Mouse (Mus musculus) midbrain, embryonic 16.5 days (tissue): ENCODE measurements around the gene Psrc1. TPM values are rescaled to one million over a fixed set of nuclear protein-coding genes. Genes with fewer than 3 reads are reported as not detected.

Source experiments
- ATAC-seq: fragments of 200-750 bp; cut with Nextera tagmentation; 2 replicates; pipeline ENCODE4 v1.8.0; 2017; ENCODE audit warnings: moderate TSS enrichment
- H3K27ac ChIP-seq: fragments of 300-500 bp; sonication (generic); 2 replicates; pipeline ENCODE4 v1.5.1; 2014; ENCODE audit warnings: mild to moderate bottlenecking, low read length, mixed read lengths
- H3K27me3 ChIP-seq: fragments of 300-500 bp; sonication (generic); 2 replicates; pipeline ENCODE4 v1.6.1; 2014; ENCODE audit warnings: low read depth, low read length, mixed read lengths; ENCODE audit not compliant: control insufficient read depth, insufficient read depth
- H3K36me3 ChIP-seq: fragments of 300-500 bp; sonication (generic); 2 replicates; pipeline ENCODE4 v1.6.1; 2014; ENCODE audit warnings: mild to moderate bottlenecking, low read length, moderate library complexity, mixed read lengths; ENCODE audit not compliant: control insufficient read depth, insufficient read depth
- H3K4me1 ChIP-seq: fragments of 300-500 bp; sonication (generic); 2 replicates; pipeline ENCODE4 v1.6.1; 2014; ENCODE audit warnings: mild to moderate bottlenecking, low read length, mixed read lengths; ENCODE audit not compliant: control insufficient read depth, insufficient read depth
- H3K4me2 ChIP-seq: fragments of 300-500 bp; sonication (generic); 2 replicates; pipeline ENCODE4 v1.6.1; 2014; ENCODE audit warnings: mild to moderate bottlenecking, low read length, mixed read lengths
- H3K4me3 ChIP-seq: fragments of 300-500 bp; sonication (generic); 2 replicates; pipeline ENCODE4 v1.5.1; 2014; ENCODE audit warnings: low read depth, mild to moderate bottlenecking, low read length, moderate library complexity, mixed read lengths
- H3K9ac ChIP-seq: fragments of 300-500 bp; sonication (generic); 2 replicates; pipeline ENCODE4 v1.6.1; 2014; ENCODE audit warnings: low read depth, low read length, mixed read lengths
- H3K9me3 ChIP-seq: fragments of 300-500 bp; sonication (generic); replicated peaks from 2 replicates; pipeline ENCODE4 v1.6.1; 2014; ENCODE audit warnings: mild to moderate bottlenecking, low read length, mixed read lengths; ENCODE audit not compliant: control insufficient read depth, poor library complexity, severe bottlenecking
- WGBS: fragments of 180-500 bp; shearing (Covaris S2); extraction: QIAGEN DNeasy Blood & Tissue Kit; methylation state at CpG from one replicate; pipeline ENCODE4 v1.1.7; 2014; 5-methylcytosine and 5-hydroxymethylcytosine counted together
- polyA plus RNA-seq: library from polyadenylated mRNA; unstranded; fragments of >200 nt; fragmentation: Nextera tagmentation; extraction: Ambion mirVana; gene quantifications from 2 replicates; pipeline ENCODE4 v1.2.1, GENCODE M21; 2015

Gene Psrc1
- polyA plus RNA-seq, 1 experiment from 2014 or later: 5.2 TPM

DNA sequence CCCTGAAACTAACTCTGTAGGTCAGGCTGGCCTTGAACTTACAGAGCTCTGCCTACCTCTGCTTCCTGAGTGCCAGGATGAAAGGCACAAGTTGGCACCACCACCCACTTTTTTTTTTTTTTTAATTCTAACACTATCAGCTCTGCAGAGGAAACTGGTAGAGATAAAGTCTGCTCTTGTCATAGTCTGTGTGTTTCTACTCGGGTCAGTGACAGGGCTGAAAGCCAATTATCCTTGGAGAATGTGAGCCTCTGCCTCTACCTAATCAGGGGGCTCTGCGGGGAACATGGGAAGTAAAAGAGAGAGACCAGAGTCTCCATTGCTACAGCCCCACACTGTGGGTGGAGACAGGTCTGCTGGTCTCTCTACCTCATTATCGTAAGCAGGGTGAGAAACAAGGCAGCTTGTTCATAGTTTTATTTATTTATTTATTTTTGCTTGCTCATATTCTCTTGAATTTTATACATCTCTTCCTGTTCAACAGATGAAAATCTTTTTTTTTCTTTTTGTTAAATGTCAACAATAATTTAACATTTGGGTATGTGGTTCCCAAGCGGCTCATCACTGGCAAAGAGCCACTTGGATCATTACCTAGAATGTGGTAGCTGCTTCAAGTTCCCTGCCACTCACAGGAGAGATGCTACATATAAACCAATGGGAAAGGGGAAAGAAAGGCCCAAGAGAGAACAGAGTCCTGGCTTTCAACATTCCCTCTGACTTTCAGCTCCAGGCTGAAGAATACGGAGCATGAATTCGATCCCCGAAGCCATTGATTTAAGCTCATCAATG lies 4.6 kb upstream of the Psrc1 start:
- Histone ChIP-seq H3K4me1 (peaks cover 7% of the 10 kb centered on the region), H3K9ac (no peak overlapping the region), H3K4me3 (no peak overlapping the region), H3K36me3 (no peaks in the 10 kb centered on the region), H3K27ac (no peak overlapping the region), H3K9me3 (no peaks in the 10 kb centered on the region), H3K4me2 (no peak overlapping the region), H3K27me3 (no peaks in the 10 kb centered on the region)
- no peak for ATAC-seq
- 74% methylated on average over 7 of the region's 7 CpGs for WGBS

DNA sequence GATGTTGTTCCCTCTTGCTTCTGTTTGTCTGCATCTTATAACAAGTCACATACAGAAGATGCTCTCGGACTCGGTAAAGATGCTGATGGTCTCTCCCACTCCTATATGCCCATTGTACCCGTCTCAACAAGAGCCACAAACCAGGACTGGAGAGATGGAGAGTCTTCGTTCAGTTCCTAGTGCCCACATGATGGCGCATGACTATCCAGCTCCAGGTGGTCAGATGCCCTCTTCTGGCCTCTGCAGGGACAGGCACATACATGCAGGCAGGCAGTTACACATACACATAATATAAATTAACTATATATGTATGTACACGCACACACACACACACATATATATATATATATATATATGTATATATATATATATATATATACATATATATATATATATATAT lies 2.9 kb upstream of the Psrc1 start:
- H3K27me3 ChIP-seq: no peaks in the 10 kb centered on the region
- no peak overlapping the region for H3K4me2 ChIP-seq
- ATAC-seq: no peak
- H3K36me3 ChIP-seq: no peaks in the 10 kb centered on the region
- H3K27ac ChIP-seq: no peak overlapping the region
- no peak overlapping the region for H3K4me3 ChIP-seq
- peaks cover 9% of the 10 kb centered on the region for H3K4me1 ChIP-seq
- H3K9me3 ChIP-seq: no peaks in the 10 kb centered on the region
- no peak overlapping the region for H3K9ac ChIP-seq
- 72% methylated on average over 6 of the region's 6 CpGs for WGBS

DNA sequence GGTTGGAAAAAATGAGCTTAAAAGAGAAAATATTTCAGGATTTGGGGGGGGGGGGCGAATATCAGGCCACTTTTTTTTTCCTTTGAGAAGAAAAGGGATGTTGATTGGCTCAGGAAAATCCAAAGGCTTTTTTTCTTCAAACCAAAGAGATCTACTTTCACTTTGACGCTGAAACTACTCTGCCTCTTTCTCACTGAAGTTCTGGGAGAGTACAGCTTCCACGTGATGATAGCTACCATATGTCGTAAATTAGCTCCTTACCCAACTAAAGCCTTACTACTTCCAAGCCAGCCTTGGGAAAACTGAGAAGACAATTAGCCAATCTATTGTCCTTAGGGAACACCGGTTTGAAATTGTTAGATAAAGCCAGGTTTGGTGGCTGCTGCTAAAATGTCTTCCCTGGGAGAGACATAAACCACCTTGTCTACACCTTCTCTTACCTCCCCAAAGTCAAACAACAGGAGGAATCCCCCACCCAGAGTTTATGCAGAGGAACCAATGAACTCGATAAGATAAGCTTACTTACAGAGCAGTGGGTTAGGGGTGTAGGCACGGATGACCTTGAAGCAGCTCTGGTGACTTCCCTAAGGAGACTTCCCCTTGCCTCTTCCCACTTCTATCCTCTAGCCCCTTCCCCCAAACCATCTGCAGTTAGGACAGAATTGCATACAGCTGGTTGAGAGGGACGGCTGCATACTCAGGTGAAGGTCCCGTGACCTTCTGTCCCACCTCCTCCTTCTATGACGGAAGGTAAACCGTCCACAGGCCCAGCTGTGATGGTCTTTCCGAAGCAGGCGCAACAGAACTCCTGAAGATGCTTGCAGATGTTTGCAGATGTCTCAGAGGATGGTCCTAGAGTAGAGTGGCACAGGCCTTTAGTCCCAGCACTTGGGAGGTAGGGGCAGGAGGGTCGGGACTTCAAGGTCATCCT lies 1.4 kb upstream of the Psrc1 start:
- H3K4me2 ChIP-seq: no peak overlapping the region
- H3K4me1 ChIP-seq: peaks cover 9% of the 10 kb centered on the region
- ATAC-seq: no peak
- no peaks in the 10 kb centered on the region for H3K27me3 ChIP-seq
- no peak overlapping the region for H3K27ac ChIP-seq
- H3K9me3 ChIP-seq: no peaks in the 10 kb centered on the region
- WGBS: 87% methylated on average over 13 of the region's 14 CpGs
- no peak overlapping the region for H3K9ac ChIP-seq
- H3K4me3 ChIP-seq: no peak overlapping the region
- no peaks in the 10 kb centered on the region for H3K36me3 ChIP-seq

GRCm38 (mm10) chr3:108384425-108384824 lies 786 bp downstream of the Psrc1 start:
- Histone ChIP-seq H3K9me3 (no peaks in the 10 kb centered on the region), H3K4me3 (peak overlapping the region; percentile 55), H3K9ac (no peak overlapping the region), H3K27me3 (no peaks in the 10 kb centered on the region), H3K4me1 (peaks cover 10% of the 10 kb centered on the region), H3K36me3 (no peaks in the 10 kb centered on the region), H3K27ac (no peak overlapping the region), H3K4me2 (peak overlapping the region; percentile 62)
- WGBS: 37% methylated on average over 2 of the region's 2 CpGs
- no peak for ATAC-seq

DNA sequence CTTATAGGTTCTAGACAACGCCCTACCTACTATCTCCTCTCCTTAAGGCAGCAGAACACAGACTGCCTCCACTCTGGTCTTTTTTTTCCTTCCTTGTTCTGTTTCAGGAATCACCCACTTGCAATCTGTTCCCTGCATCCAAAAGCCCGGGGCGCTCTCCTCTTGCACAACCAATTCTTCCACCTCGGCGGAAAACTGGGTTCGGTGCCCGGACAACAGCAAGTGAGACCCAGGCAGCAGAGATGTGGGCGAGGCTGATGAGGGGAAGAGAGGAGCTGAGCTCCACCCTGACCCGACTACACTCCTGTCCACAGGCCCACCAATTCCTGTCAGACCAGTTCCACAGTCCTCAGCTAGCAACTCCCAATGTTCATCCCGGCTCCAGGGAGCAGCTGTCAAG lies 2.5 kb downstream of the Psrc1 start:
- Histone ChIP-seq H3K4me2 (no peak overlapping the region), H3K4me1 (peaks cover 12% of the 10 kb centered on the region), H3K4me3 (no peak overlapping the region), H3K9ac (no peak overlapping the region), H3K27me3 (no peaks in the 10 kb centered on the region), H3K36me3 (no peaks in the 10 kb centered on the region), H3K9me3 (no peaks in the 10 kb centered on the region), H3K27ac (no peak overlapping the region)
- 95% methylated on average over 10 of the region's 10 CpGs for WGBS
- ATAC-seq: no peak

- Histone ChIP-seq H3K27me3 (no peaks in the 10 kb centered on the region), H3K4me2 (0 out of 2 replicates have a peak overlapping the region, but pooled peaks have one; percentile 13), H3K4me3 (no peak overlapping the region), H3K4me1 (peaks cover 4% of the 10 kb centered on the region; the same call in 1 of the 2 replicates), H3K27ac (no peak overlapping the region), H3K9ac (no peak overlapping the region), H3K36me3 (peaks cover 5% of the 10 kb centered on the region; the same call in 1 of the 2 replicates), H3K9me3 (no peaks in the 10 kb centered on the region)
- ATAC-seq: peak; percentile 78
- under 1% methylated on average over 5 of the region's 5 CpGs for WGBS
These were observed 5.5 kb downstream of the Psrc1 start for GRCm38 (mm10) chr3:108389111-108389545.

GRCm38 (mm10) chr3:108392299-108392698 lies 8.7 kb downstream of the Psrc1 start:
- Histone ChIP-seq H3K9me3 (no peaks in the 10 kb centered on the region), H3K4me2 (no peak overlapping the region), H3K27me3 (no peaks in the 10 kb centered on the region), H3K36me3 (peaks cover 34% of the 10 kb centered on the region), H3K27ac (no peak overlapping the region), H3K9ac (no peak overlapping the region; the same call in 1 of the 2 replicates), H3K4me1 (peaks cover 3% of the 10 kb centered on the region; the same call in 1 of the 2 replicates), H3K4me3 (no peak overlapping the region)
- no peak for ATAC-seq
- 10% methylated on average over 10 of the region's 10 CpGs for WGBS

- Histone ChIP-seq H3K4me1 (peaks cover 3% of the 10 kb centered on the region; the same call in 1 of the 2 replicates), H3K27ac (no peak overlapping the region), H3K27me3 (no peaks in the 10 kb centered on the region), H3K4me2 (no peak overlapping the region), H3K9ac (no peak overlapping the region), H3K4me3 (no peak overlapping the region), H3K9me3 (no peaks in the 10 kb centered on the region), H3K36me3 (peaks cover 38% of the 10 kb centered on the region)
- 40% methylated on average over 15 of the region's 15 CpGs for WGBS
- no peak for ATAC-seq
These were observed 9.2 kb downstream of the Psrc1 start for GRCm38 (mm10) chr3:108392793-108393192.
